Mouse (Mus musculus) E14TG2a.4 (cell line): ENCODE measurements around the gene Srm.

ENCODE experiments used
- CTCF ChIP-seq: conservative IDR thresholded peaks from 2 replicates; pipeline ENCODE4 v1.5.1; 2014; ENCODE audit warnings: low read length
- POU5F1 ChIP-seq: IDR thresholded peaks from 2 replicates; pipeline ENCODE4 v1.6.1; 2014; ENCODE audit warnings: low read length, borderline replicate concordance

GRCm38 (mm10) chr4:148641121-148641520 lies 49.8 kb downstream of the Srm start:
- TF ChIP-seq CTCF (no peak), POU5F1 (no peak)
